Mouse (Mus musculus) thymus, postnatal 4 days (tissue): ENCODE data around the gene Neurod6.
"Not testable (repeated sequence)": the region's sequence is repeated elsewhere in the genome, so short reads cannot be mapped to it uniquely, and the experiment has no call there.

Experiments
- DNase-seq: peaks from one replicate; pipeline ENCODE4 v3.0.0; 2021

Gene Neurod6

DNA sequence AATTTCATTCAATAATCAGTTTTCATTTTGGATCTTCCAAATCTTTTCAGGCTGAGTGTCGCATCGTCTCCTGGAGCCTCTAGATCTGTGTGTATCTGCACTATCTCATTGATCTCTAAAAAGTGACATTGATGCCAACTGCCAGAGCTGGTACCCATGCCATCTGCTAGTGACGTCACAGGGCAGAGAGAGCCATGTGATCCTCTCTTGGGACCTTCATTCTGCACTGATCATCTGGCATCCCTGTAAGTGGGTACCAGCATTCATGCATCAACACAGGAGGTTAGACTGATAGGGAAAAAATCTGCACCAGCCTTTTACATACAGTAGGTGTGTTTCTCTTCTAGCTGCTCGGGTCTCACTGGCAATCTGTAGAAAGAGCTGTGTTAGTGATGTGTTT, at the start of gene Neurod6:
Gene Neurod6 (minus strand): TSS at position 290 of the 400 bp plus-strand sequence.
- DNase-seq, result no peak

DNA sequence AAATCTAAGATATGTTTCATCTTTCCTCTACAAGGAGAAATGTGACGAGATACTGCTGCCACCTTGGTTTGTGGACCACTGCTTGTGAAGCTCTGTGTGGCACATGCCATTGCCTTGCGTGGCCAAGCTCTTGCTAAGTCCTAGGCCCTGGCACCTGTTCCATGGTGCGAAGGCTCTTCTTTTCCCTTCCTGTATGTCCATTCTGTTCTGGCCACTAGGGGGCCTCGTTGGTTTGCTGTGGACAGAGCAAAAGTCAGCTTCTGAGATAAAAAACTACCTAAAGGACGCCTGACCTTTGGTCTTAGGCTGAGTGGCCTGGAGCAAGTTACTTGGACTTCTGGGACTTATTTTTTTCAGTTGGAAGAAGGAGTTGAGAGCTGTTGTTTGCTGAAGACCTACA, 36.1 kb upstream of the Neurod6 start:
- DNase-seq, result peak; percentile 60

DNA sequence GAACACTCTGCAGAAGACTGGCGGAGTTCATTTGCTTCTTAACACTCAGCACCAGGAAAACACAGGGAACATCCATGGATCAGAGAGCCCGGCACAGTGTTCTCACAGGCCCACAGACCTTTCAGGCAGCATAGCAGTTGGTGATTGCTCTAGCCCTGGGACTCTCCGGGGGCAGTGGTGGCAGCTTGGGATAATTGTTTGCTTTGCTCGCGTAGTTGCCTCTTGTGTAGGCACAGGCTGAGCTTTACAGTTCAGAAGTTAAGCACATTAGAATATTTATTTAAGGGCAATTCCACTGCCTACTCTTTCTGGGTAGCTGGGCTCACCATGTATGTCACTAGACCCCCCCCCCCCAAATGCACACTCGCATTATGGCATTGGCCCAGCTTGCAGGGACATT, 34.4 kb upstream of the Neurod6 start:
- no peak for DNase-seq

DNA sequence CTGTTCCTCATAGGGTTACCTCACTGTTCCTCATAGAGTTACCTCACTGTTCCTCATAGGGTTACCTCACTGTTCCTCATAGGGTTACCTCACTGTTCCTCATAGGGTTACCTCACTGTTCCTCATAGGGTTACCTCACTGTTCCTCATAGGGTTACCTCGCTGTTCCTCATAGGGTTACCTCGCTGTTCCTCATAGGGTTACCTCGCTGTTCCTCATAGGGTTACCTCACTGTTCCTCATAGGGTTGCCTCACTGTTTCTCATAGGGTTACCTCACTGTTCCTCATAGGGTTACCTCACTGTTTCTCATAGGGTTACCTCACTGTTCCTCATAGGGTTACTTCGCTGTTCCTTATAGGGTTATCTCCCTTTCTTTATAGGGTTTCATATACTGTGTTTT, 29.9 kb upstream of the Neurod6 start:
- DNase-seq, result not testable (repeated sequence)

DNA sequence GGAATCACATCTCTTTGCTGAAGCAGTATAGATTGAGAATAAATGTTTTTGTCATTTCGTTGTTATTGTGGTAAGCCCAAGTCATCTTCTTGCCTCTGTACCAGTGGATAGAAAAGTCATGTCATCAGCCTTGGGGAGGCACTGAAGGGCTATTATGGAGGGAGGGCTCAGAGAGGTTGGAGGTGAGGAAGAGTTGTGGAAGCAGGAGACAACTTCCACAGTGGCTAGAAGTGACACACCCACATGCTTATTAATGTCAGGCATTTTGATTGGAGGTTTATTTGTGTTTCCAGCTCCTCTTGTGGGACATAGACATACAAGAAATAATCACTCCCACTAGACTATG, 23.7 kb upstream of the Neurod6 start:
- DNase-seq, result no peak

DNA sequence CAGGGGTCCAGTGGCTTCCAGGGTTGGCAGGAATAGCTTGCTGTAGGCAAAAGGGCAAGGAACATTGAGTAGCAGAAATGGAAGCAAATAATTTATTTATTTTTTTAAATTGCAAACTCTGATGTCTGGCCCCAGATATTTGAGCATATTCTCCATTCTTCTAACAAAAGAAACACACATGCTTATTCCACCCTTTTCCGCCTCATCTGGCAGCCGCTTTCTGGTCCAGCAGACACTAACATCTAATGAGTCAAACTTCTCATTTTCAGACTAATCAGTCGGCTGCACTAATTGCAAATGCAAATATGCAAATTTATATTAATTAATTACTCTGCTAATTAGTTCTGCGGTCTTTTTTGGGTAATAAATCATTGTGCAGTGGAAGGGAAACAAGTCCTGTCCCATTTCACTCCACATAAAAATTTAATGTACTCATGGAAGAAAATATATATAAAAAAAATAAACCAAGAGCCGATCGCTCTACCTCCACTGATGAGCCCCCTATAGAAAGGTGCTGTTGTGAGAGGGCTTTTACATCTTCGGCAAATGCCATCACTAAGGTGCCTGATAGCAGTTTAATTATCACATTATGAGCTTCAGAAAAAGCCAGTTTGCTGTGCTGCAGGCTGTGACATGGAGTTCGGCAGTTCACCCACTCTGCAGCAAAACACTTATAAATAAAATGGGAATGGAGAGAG, 23.1 kb upstream of the Neurod6 start:
- no peak for DNase-seq

- DNase-seq, result no peak
Measured at GRCm38 (mm10) chr6:55700392-55701386, 19.6 kb upstream of the Neurod6 start.

GRCm38 (mm10) chr6:55690015-55690531, 9.0 kb upstream of the Neurod6 start:
- DNase-seq, result no peak

GRCm38 (mm10) chr6:55683506-55683905, 2.4 kb upstream of the Neurod6 start:
- no peak for DNase-seq

- DNase-seq, result no peak
Measured at GRCm38 (mm10) chr6:55682886-55683285, 1.8 kb upstream of the Neurod6 start.

- DNase-seq, result no peak
Measured at GRCm38 (mm10) chr6:55678571-55679185, 2.4 kb downstream of the Neurod6 start.

DNA sequence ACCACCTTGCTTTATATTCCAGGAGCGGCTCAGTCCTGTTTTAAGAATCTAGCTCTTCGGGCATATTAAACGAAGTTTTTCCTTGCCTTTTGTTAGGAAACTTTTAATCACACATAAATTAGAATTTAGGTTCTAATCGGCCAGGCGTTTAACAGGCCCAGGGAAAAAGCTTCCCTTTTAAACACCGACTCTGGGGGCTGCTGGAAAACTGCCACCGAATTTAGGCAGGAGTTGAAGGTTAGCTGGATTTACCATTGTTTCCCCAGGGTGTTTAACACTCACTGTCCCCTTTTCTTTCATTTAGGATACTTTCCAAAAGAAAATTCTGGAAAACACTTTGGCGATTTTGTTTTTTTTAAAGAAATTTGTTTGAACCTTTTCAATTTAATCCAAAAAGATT, 3.7 kb downstream of the Neurod6 start:
- no peak for DNase-seq

DNA sequence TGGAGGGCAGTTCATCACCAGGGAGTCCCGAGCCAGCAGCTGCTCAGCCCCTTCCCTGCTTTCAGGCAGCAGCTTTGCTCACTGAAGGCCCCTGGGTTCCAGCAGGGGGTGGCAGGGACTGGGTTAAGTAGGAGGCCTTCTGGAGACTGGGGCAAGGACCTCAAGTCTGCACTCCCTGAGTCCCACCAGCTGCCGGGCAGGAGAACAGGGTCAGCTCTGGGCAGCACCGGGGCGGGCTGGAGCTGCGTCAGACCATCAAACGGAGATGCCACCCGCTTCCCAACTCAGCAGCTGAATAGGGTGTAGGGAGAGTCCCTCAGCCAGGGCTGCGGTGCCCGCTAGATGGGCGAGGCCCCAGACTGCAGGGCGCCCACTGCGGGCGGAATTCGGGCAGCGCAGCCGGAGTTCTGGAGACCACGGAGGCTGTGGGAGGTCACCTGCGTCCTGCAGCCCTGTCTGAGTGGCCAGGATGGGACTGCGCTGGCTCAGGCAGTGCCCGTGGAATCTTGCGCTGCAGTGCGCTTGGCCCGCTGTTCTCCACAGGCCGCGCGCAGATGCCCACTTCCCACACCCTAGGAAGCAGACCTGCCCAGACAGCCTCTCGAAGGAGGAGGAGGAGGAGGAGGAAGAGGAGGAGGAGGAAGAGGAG, 4.3 kb downstream of the Neurod6 start:
- peak; percentile 5 for DNase-seq

DNA sequence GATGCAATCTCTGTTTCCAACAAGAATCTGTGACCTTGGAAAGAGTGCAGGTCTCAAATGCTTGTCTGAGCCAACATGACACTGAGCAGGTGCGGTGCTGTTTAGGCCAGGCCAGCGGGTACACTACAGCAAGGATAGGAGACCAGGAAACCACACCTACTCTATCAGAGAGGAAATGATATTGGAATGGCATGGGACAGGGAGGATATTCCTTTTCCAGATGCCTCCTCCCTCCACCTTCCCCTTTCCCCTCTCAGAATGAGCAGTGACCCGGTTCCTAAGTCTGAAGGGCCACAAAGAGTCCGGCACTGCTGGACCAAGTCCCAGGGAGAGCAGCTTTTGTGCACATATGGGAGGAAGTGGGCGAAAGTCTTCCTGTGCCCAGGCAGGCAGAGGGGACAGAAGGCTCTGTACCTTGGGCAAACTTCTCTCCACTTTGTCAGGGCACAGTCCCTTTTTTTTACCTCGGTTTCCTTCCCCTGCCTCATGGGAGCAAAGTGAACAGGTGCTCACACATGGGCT, 4.9 kb downstream of the Neurod6 start:
- no peak for DNase-seq

DNA sequence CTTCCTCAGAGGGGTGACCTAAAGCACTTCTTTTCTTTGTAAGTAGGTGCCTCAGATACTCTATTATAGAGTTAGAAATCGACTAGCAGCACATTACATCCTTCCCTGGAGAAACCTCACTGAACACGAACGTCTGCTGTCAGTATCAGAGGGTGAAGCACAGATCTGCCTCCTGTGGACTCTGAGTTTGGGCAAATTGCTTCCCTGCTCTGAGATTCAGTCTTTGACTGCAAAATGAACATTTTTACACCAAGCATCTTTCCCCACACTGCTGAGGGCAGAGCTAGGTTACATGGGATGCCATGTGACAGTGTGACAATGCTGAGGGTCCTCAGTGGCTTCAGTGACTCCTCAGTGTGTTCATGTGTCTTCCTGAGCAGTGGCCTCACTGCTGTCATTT, 13.3 kb downstream of the Neurod6 start:
- no peak for DNase-seq

GRCm38 (mm10) chr6:55661126-55661915, 19.7 kb downstream of the Neurod6 start:
- no peak for DNase-seq

DNA sequence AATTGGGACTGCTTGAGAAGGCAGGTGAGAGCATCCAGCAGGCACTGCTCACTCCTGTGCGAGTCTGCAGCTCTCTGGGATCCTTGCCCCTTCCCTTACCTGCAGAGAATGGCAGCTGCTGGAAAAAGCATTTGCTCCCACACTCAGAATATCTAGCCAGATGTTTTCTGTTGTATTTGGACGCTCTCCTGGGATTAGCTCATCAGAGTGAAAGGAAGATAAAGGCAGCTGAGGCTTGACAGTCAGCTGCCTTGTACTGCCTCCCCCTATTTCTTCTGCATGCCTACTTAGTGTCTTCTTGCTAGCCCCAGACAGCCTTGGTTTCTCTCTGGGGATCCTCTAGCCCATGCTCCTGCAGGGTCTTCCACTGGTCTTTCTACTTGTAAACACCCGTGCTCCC, 31.1 kb downstream of the Neurod6 start:
- no peak for DNase-seq

DNA sequence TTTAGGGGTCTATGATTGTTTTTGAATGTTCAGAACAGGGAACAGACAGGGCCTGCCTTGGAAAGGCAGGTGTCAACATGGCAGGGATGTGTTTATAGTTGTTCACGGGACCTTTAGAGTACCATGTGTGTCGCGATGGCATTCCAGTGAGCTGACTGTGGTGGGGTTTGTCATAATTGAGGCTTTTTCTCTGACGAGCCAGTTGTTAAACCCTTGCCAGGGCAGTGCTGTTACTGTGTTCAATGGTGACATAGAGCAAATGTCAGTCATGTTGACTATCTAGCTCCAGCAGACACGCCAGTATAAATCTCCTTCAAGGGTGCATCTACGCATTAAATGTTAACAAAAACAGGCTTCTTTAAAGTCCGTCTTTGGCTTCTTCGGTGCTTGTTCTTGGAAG, 31.5 kb downstream of the Neurod6 start:
- DNase-seq, result no peak

- no peak for DNase-seq
Measured at GRCm38 (mm10) chr6:55648886-55649285, 32.2 kb downstream of the Neurod6 start.

- no peak for DNase-seq
Measured at GRCm38 (mm10) chr6:55647771-55648280, 33.2 kb downstream of the Neurod6 start.

GRCm38 (mm10) chr6:55646824-55647560, 34.1 kb downstream of the Neurod6 start:
- DNase-seq, result no peak
